Mouse (Mus musculus): Measurements from ENCODE around the gene Astn2. TPM values are rescaled to one million over a fixed set of nuclear protein-coding genes. Genes with fewer than 3 reads are reported as not detected.

Gene Astn2
- polyA plus RNA-seq, 1 experiment from 2014 or later, result 0.12 TPM

DNA sequence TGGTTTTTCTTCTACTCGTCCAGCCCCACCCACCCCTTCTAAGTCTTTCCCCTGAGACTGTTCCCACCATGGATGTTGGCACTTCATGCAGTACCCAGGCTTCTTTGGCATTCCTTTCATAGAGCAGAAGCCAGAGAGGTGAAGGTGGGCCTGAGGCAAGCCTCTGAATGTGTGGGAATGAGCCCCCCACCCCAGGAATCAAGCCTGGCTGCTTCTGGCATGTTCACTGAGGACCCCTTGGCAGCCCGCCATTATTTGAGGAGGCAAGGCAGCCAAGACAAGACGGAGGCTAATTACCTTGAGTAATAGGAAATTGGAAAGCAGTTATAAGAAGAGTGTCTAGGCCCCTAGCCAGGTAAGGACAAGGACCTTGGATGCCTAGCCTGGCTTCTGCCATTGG, 973.6 kb downstream of the Astn2 start:
- no peak for ATAC-seq
- WGBS (ENCODE audit: insufficient replicate concordance), result 57% methylated on average over 3 of the region's 3 CpGs
- no peaks in the 10 kb centered on the region for H3K4me1 ChIP-seq
- no peaks in the 10 kb centered on the region for H3K27me3 ChIP-seq (replicated peaks)
- H3K9ac ChIP-seq, result no peak overlapping the region
- no peak overlapping the region for H3K27ac ChIP-seq
- no peak overlapping the region for H3K4me3 ChIP-seq
- H3K36me3 ChIP-seq, result no peaks in the 10 kb centered on the region
- H3K4me2 ChIP-seq, result no peak overlapping the region
- H3K9me3 ChIP-seq (replicated peaks), result no peaks in the 10 kb centered on the region

DNA sequence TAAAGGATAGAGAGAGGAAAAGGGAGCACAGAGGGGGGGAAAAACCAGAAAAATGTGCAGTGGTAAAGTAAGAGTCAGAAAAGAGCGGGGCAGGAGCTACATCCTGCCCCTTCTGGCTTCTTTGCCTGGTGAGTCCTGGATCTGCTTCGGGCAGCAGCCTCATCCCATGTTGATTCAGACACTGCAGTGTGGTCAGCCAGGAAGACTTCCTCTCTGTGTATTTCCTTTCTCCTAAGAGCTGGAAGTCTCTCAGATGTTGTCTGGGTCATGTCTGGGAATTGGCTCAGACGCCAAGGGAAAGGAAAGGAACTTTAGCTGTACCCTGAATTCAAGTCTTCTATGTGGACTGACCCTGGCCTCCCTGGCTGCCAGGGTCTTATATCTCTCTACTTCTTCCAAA, 976.9 kb downstream of the Astn2 start:
- Histone ChIP-seq H3K27ac (no peak overlapping the region), H3K9me3 (replicated peaks) (no peaks in the 10 kb centered on the region), H3K4me1 (no peaks in the 10 kb centered on the region), H3K36me3 (no peaks in the 10 kb centered on the region), H3K9ac (no peak overlapping the region), H3K4me2 (no peak overlapping the region), H3K27me3 (replicated peaks) (no peaks in the 10 kb centered on the region), H3K4me3 (no peak overlapping the region)
- ATAC-seq, result no peak
- WGBS (ENCODE audit: insufficient replicate concordance), result 42% methylated on average over 3 of the region's 3 CpGs

- Histone ChIP-seq H3K4me1 (no peaks in the 10 kb centered on the region), H3K27ac (no peak overlapping the region), H3K9ac (no peak overlapping the region), H3K27me3 (replicated peaks) (no peaks in the 10 kb centered on the region), H3K9me3 (replicated peaks) (no peaks in the 10 kb centered on the region), H3K4me2 (no peak overlapping the region), H3K4me3 (no peak overlapping the region), H3K36me3 (no peaks in the 10 kb centered on the region)
- WGBS (ENCODE audit: insufficient replicate concordance), result 69% methylated on average over 5 of the region's 5 CpGs
- no peak for ATAC-seq
Observed at GRCm38 (mm10) chr4:65426437-65426836, 978.0 kb downstream of the Astn2 start.

GRCm38 (mm10) chr4:65423068-65423625, 981.3 kb downstream of the Astn2 start:
- H3K9me3 ChIP-seq (replicated peaks), result no peaks in the 10 kb centered on the region
- no peak overlapping the region for H3K4me2 ChIP-seq
- ATAC-seq, result no peak
- H3K36me3 ChIP-seq, result no peaks in the 10 kb centered on the region
- no peak overlapping the region for H3K9ac ChIP-seq
- H3K27ac ChIP-seq, result no peak overlapping the region
- H3K27me3 ChIP-seq (replicated peaks), result no peaks in the 10 kb centered on the region
- H3K4me1 ChIP-seq, result 0 out of 2 replicates have a peak, but pooled peaks cover 4% of the 10 kb centered on the region
- no peak overlapping the region for H3K4me3 ChIP-seq
- WGBS (ENCODE audit: insufficient replicate concordance), result 68% methylated on average over 3 of the region's 3 CpGs

DNA sequence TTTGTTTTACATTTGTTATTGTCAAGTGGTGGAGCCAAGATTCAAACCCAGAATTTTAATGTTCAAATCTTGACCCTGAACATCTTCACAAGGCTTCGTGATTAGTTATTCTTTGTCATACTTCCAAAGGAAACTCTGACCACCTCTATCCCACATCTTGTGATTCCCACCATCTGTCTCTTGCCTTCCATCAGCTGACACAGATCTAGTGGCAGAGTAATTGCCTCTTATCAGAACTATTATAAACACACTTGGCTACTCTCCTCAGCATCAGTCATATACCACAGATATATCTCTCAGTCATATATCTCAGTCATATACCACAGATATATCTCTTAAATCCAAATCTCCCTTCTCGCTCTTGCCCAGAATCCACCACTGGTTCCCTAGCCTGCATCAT, 983.1 kb downstream of the Astn2 start:
- Histone ChIP-seq H3K27ac (no peak overlapping the region), H3K36me3 (no peaks in the 10 kb centered on the region), H3K4me1 (0 out of 2 replicates have a peak, but pooled peaks cover 4% of the 10 kb centered on the region), H3K27me3 (replicated peaks) (no peaks in the 10 kb centered on the region), H3K9ac (no peak overlapping the region), H3K4me2 (no peak overlapping the region), H3K9me3 (replicated peaks) (no peaks in the 10 kb centered on the region), H3K4me3 (no peak overlapping the region)
- no peak for ATAC-seq
- 65% methylated on average over 2 of the region's 2 CpGs for WGBS (ENCODE audit: insufficient replicate concordance)

GRCm38 (mm10) chr4:65420511-65420931, 983.9 kb downstream of the Astn2 start:
- no peaks in the 10 kb centered on the region for H3K36me3 ChIP-seq
- no peak overlapping the region for H3K27ac ChIP-seq
- H3K4me3 ChIP-seq, result no peak overlapping the region
- WGBS (ENCODE audit: insufficient replicate concordance), result 18% methylated on average over 3 of the region's 3 CpGs
- H3K4me1 ChIP-seq, result 0 out of 2 replicates have a peak, but pooled peaks cover 4% of the 10 kb centered on the region
- no peak overlapping the region for H3K9ac ChIP-seq
- H3K4me2 ChIP-seq, result no peak overlapping the region
- H3K27me3 ChIP-seq (replicated peaks), result no peaks in the 10 kb centered on the region
- ATAC-seq, result peak; percentile 37; the same call in 1 of the 2 replicates
- no peaks in the 10 kb centered on the region for H3K9me3 ChIP-seq (replicated peaks)

- 53% methylated on average over 4 of the region's 4 CpGs for WGBS (ENCODE audit: insufficient replicate concordance)
Observed at GRCm38 (mm10) chr4:65415507-65415906, 988.9 kb downstream of the Astn2 start.

DNA sequence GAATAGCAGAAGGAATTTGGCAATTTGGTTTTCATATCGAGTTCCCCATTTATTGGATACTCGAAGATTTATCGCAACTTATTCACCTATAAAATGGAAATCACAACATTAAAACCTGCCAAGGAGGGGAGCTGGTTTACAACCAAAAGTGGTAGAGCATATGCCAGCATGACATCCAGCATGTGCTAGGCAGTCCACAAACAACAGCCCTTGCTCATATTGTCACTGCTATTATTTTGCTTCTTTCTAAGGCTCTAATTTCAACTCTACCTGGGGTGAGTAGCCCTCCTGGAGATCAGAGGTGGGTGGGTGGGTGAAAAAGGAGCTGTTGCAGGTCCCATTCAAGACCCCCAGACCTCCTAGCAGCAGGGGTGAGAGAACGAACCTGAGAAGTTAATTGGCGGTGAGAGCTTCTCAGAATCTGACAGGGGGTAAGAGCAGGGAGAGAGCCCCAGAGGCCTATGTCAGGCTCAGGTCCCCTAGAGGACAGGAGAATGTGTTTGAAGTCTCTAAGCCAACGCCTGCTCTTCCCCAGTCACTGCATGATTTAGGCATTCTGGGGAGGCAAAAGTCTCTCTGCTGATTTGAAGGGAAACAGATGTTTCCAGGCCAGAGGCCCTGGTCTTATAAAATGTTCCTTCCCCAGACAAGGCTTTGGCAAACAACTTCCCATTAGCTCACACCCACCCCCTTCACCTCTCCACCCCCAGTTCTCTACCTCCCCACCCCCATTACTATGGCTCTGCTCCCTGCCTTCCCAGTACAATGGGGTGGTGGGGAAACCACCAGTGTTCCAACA, 1001.4 kb downstream of the Astn2 start:
- Histone ChIP-seq H3K36me3 (no peaks in the 10 kb centered on the region), H3K9ac (no peak overlapping the region), H3K4me3 (no peak overlapping the region), H3K4me2 (no peak overlapping the region), H3K9me3 (replicated peaks) (no peaks in the 10 kb centered on the region), H3K4me1 (no peaks in the 10 kb centered on the region), H3K27me3 (replicated peaks) (no peaks in the 10 kb centered on the region), H3K27ac (no peak overlapping the region)
- 50% methylated on average over 6 of the region's 6 CpGs for WGBS (ENCODE audit: insufficient replicate concordance)
- ATAC-seq, result no peak

More at GRCm38 (mm10) chr4:65415507-65415906, 988.9 kb downstream of the Astn2 start:
- H3K27me3 ChIP-seq (replicated peaks), result no peaks in the 10 kb centered on the region
- 0 out of 2 replicates have a peak, but pooled peaks cover 3% of the 10 kb centered on the region for H3K4me1 ChIP-seq
- H3K4me2 ChIP-seq, result no peak overlapping the region
- H3K9ac ChIP-seq, result no peak overlapping the region
- no peak for ATAC-seq
- no peaks in the 10 kb centered on the region for H3K36me3 ChIP-seq
- H3K9me3 ChIP-seq (replicated peaks), result no peaks in the 10 kb centered on the region
- H3K4me3 ChIP-seq, result no peak overlapping the region
- H3K27ac ChIP-seq, result no peak overlapping the region

- Histone ChIP-seq H3K4me3 (no peak overlapping the region), H3K4me1 (no peaks in the 10 kb centered on the region), H3K36me3 (no peaks in the 10 kb centered on the region), H3K9me3 (replicated peaks) (no peaks in the 10 kb centered on the region), H3K27ac (no peak overlapping the region), H3K27me3 (replicated peaks) (no peaks in the 10 kb centered on the region), H3K4me2 (no peak overlapping the region), H3K9ac (no peak overlapping the region)
- ATAC-seq, result no peak
- WGBS (ENCODE audit: insufficient replicate concordance), result 61% methylated on average over 5 of the region's 5 CpGs
Observed at GRCm38 (mm10) chr4:65402286-65402685, 1002.1 kb downstream of the Astn2 start.

- H3K4me1 ChIP-seq, result no peaks in the 10 kb centered on the region
- H3K9me3 ChIP-seq (replicated peaks), result no peaks in the 10 kb centered on the region
- H3K9ac ChIP-seq, result no peak overlapping the region
- H3K27me3 ChIP-seq (replicated peaks), result no peaks in the 10 kb centered on the region
- H3K4me2 ChIP-seq, result no peak overlapping the region
- no peak overlapping the region for H3K27ac ChIP-seq
- ATAC-seq, result no peak
- H3K4me3 ChIP-seq, result no peak overlapping the region
- H3K36me3 ChIP-seq, result no peaks in the 10 kb centered on the region
- 85% methylated on average over 4 of the region's 4 CpGs for WGBS (ENCODE audit: insufficient replicate concordance)
Observed at GRCm38 (mm10) chr4:65399457-65399856, 1005.0 kb downstream of the Astn2 start.

DNA sequence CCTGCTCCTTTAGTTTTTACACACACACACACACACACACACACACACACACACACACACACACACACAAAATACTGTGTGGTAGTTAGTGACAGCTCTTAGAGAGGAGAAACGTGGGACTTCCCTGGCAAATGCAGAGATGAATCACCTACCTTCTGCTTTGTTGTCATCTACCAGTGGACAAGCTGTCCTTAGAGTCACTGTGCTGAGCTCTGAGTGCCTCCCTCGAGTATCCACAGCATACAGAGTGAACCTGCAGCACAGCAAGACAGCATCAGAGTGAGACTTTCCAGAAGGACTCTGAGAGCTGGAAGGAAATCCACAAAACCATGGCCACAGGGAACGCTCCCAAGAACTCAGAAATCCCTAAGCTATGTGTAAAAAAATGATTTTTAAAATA, 1007.6 kb downstream of the Astn2 start:
- Histone ChIP-seq H3K27me3 (replicated peaks) (no peaks in the 10 kb centered on the region), H3K27ac (no peak overlapping the region), H3K4me3 (no peak overlapping the region), H3K4me2 (no peak overlapping the region), H3K9me3 (replicated peaks) (no peaks in the 10 kb centered on the region), H3K9ac (no peak overlapping the region), H3K36me3 (no peaks in the 10 kb centered on the region), H3K4me1 (no peaks in the 10 kb centered on the region)
- no peak for ATAC-seq
- 50% methylated on average over 3 of the region's 3 CpGs for WGBS (ENCODE audit: insufficient replicate concordance)

- H3K9ac ChIP-seq, result no peak overlapping the region
- H3K27me3 ChIP-seq (replicated peaks), result no peaks in the 10 kb centered on the region
- H3K36me3 ChIP-seq, result no peaks in the 10 kb centered on the region
- no peak for ATAC-seq
- no peak overlapping the region for H3K27ac ChIP-seq
- H3K9me3 ChIP-seq (replicated peaks), result no peaks in the 10 kb centered on the region
- no peak overlapping the region for H3K4me3 ChIP-seq
- WGBS (ENCODE audit: insufficient replicate concordance), result 56% methylated on average over 4 of the region's 4 CpGs
- no peak overlapping the region for H3K4me2 ChIP-seq
- H3K4me1 ChIP-seq, result no peaks in the 10 kb centered on the region
Observed at GRCm38 (mm10) chr4:65391001-65391400, 1013.4 kb downstream of the Astn2 start.

Measured in liver, embryonic 12.5 days (tissue).